Mouse (Mus musculus) midbrain, embryonic 14.5 days (tissue): ENCODE data around the gene Ndufs1. TPM values are rescaled to one million over a fixed set of nuclear protein-coding genes. Genes with fewer than 3 reads are reported as not detected.
"Not testable (repeated sequence)": the region's sequence is repeated elsewhere in the genome, so short reads cannot be mapped to it uniquely, and the experiment has no call there.

ENCODE experiments used
- ATAC-seq: fragments of 200-750 bp; cut with Nextera tagmentation; 2 replicates; pipeline ENCODE4 v1.8.0; 2017; ENCODE audit warnings: moderate number of reproducible peaks, moderate library complexity; ENCODE audit not compliant: low FRiP score, low TSS enrichment
- DNase-seq: peaks from one replicate; pipeline ENCODE4 v3.0.0-alpha.2; 2015
- H3K27ac ChIP-seq: fragments of 300-500 bp; sonication (generic); replicated peaks from 2 replicates; pipeline ENCODE4 v1.5.1; 2014; ENCODE audit warnings: mild to moderate bottlenecking, low read depth, low read length, moderate library complexity
- H3K27me3 ChIP-seq: fragments of 300-500 bp; sonication (generic); 2 replicates; pipeline ENCODE4 v1.6.1; 2014; ENCODE audit warnings: low read length, control low read depth, mixed read lengths; ENCODE audit not compliant: control insufficient read depth, insufficient read depth
- H3K36me3 ChIP-seq: fragments of 300-500 bp; sonication (generic); 2 replicates; pipeline ENCODE4 v1.6.1; 2014; ENCODE audit warnings: low read length, control low read depth; ENCODE audit not compliant: control insufficient read depth, insufficient read depth
- H3K4me1 ChIP-seq: fragments of 300-500 bp; sonication (generic); 2 replicates; pipeline ENCODE4 v1.6.1; 2014; ENCODE audit warnings: mild to moderate bottlenecking, antibody characterized with exemption, low read length, control low read depth; ENCODE audit not compliant: control insufficient read depth, insufficient read depth
- H3K4me2 ChIP-seq: fragments of 300-500 bp; sonication (generic); 2 replicates; pipeline ENCODE4 v1.6.1; 2014; ENCODE audit warnings: mild to moderate bottlenecking, low read length, moderate library complexity
- H3K4me3 ChIP-seq: fragments of 300-500 bp; sonication (generic); replicated peaks from 2 replicates; pipeline ENCODE4 v1.5.1; 2014; ENCODE audit warnings: low read depth, low read length
- H3K9ac ChIP-seq: fragments of 300-500 bp; sonication (generic); replicated peaks from 2 replicates; pipeline ENCODE4 v1.6.1; 2014; ENCODE audit warnings: mild to moderate bottlenecking, low read length, moderate library complexity
- H3K9me3 ChIP-seq: fragments of 300-500 bp; sonication (generic); 2 replicates; pipeline ENCODE4 v1.6.1; 2016; ENCODE audit warnings: low read length, control low read depth, mixed read lengths; ENCODE audit not compliant: control insufficient read depth
- WGBS: fragments of 180-500 bp; shearing (Covaris S2); extraction: QIAGEN DNeasy Blood & Tissue Kit; methylation state at CpG from one replicate; pipeline ENCODE4 v1.1.7; 2014; 5-methylcytosine and 5-hydroxymethylcytosine counted together
- polyA plus RNA-seq: library from polyadenylated mRNA; unstranded; fragments of >200 nt; fragmentation: Nextera tagmentation; extraction: Ambion mirVana; gene quantifications from 2 replicates; pipeline ENCODE4 v1.2.1, GENCODE M21; 2014

Gene Ndufs1
- polyA plus RNA-seq, 1 experiment from 2014 or later = 136 TPM

DNA sequence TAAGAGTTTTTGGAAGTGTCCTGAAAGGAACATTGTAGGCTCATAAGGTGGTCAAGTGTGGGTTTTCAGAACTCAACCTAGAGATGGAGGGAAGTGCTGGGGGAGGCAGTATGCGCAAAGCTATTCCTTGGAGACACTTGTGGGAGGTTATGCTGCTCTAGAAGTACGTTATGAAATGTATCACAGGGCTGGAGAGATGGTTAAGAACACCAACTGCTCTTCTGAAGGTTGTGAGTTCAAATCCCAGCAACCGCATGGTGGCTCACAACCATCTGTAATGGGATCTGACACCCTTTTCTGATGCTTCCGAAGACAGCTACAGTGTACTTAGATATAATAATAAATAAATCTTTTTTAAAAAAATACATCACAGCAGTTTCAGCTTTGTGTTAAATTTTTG lies 3.5 kb upstream of the Ndufs1 start:
- Histone ChIP-seq H3K9ac (no peak overlapping the region), H3K4me3 (no peak overlapping the region), H3K27me3 (no peaks in the 10 kb centered on the region), H3K4me1 (peaks cover 14% of the 10 kb centered on the region), H3K9me3 (no peaks in the 10 kb centered on the region), H3K27ac (no peak overlapping the region), H3K36me3 (peaks cover 24% of the 10 kb centered on the region), H3K4me2 (no peak overlapping the region)
- DNase-seq (no peak), ATAC-seq (no peak)
- WGBS = 95% methylated on average over 4 of the region's 4 CpGs

DNA sequence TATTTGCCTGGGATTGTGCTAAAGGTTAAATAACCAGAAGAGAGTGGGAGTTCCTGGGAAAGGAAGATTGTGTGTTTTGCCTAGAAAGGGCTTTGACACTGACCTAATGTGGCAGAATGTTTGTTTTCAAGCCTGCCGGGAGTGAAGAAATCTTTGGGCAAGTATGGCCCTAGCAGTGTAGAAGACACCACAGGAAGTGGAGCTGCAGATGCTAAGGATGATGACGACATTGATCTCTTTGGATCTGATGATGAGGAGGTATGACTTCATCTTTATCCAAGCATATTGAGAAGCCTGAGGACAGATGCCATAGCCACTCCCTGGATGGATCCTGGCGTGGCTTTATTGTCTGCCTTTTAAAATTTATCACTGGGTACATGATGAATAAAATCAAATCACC lies 1.7 kb upstream of the Ndufs1 start:
- peak overlapping the region; percentile 96 for H3K4me3 ChIP-seq
- peak overlapping the region; percentile 94; the same call in 1 of the 2 replicates for H3K9ac ChIP-seq
- no peak overlapping the region for H3K27ac ChIP-seq
- no peaks in the 10 kb centered on the region for H3K9me3 ChIP-seq
- H3K4me2 ChIP-seq = peak overlapping the region; percentile 84
- ATAC-seq (no peak), DNase-seq (no peak)
- peaks cover 24% of the 10 kb centered on the region for H3K36me3 ChIP-seq
- peaks cover 18% of the 10 kb centered on the region for H3K4me1 ChIP-seq
- H3K27me3 ChIP-seq = no peaks in the 10 kb centered on the region
- WGBS = 83% methylated on average over 3 of the region's 3 CpGs

DNA sequence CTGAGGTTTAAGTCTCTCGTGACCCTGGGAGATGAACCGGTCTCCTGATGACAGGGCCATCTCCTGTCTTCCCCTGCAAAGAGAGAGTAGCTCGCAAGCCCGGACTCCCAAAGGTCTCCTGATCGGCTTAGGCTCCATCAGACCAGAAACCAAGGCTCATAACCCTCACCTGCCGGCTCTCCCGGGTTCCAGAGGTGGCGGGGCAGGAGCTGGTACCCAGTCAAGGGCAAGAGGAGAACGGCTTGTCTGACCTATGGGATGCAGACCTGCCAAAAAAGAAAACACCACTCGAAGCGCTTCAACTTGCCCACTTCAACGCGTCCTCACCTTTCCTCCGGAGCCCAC lies 402 bp downstream of the Ndufs1 start:
- H3K4me1 ChIP-seq = peaks cover 18% of the 10 kb centered on the region
- H3K27ac ChIP-seq = peak overlapping the region; percentile 84
- H3K9me3 ChIP-seq = no peaks in the 10 kb centered on the region
- ATAC-seq (peak; percentile 61), DNase-seq (no peak)
- peak overlapping the region; percentile 84 for H3K4me2 ChIP-seq
- no peaks in the 10 kb centered on the region for H3K27me3 ChIP-seq
- peak overlapping the region; percentile 96 for H3K4me3 ChIP-seq
- H3K9ac ChIP-seq = peak overlapping the region; percentile 94
- H3K36me3 ChIP-seq = peaks cover 31% of the 10 kb centered on the region
- WGBS = under 1% methylated on average over 14 of the region's 14 CpGs

DNA sequence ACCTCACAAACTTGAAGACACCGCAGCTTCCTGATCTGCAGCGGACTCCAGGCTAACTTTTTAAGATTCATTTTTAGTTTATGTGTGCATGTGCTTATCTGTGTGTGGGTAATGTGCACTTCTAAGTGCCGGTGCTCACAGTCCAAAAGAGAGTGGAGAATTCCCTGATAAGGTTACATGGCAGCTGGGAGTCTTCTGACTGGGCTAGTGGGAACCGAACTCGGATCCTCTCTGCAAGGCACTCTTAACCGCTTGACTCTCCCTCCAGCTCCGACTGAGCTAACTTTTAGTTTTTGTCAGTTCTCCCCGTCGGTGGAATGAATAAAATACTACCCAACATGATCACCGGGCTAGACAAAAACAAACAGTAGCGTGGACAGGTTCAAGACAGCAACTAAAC lies 780 bp downstream of the Ndufs1 start:
- peak overlapping the region; percentile 94 for H3K9ac ChIP-seq
- no peaks in the 10 kb centered on the region for H3K27me3 ChIP-seq
- ATAC-seq = no peak
- peaks cover 18% of the 10 kb centered on the region for H3K4me1 ChIP-seq
- peak overlapping the region; percentile 96 for H3K4me3 ChIP-seq
- H3K27ac ChIP-seq = peak overlapping the region; percentile 84
- peaks cover 34% of the 10 kb centered on the region for H3K36me3 ChIP-seq
- H3K9me3 ChIP-seq = no peaks in the 10 kb centered on the region
- 9% methylated on average over 11 of the region's 11 CpGs for WGBS
- peak overlapping the region; percentile 84 for H3K4me2 ChIP-seq
- DNase-seq = no peak

DNA sequence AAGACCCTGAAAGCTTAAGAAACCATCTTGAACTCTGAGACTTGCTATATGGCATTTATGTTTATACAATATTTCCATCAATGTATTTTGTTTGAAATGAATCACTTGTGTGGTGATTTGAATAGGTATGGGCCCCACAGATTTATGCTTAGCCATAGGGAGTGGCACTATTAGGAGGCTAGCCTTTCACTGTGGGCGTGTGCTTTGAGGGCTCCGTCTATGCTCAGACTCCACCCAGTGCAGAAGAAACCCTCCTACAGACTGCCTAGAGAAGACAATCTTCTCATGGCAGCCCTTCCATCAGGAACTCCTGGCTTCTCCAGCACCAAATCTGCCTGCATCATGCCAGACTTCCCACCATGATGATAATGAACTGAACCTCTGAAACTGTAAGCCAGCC lies 8.0 kb downstream of the Ndufs1 start:
- no peaks in the 10 kb centered on the region for H3K9me3 ChIP-seq
- H3K36me3 ChIP-seq = peaks cover 73% of the 10 kb centered on the region
- H3K4me3 ChIP-seq = no peak overlapping the region
- H3K27me3 ChIP-seq = no peaks in the 10 kb centered on the region
- H3K4me1 ChIP-seq = no peaks in the 10 kb centered on the region
- DNase-seq (no peak), ATAC-seq (no peak)
- H3K4me2 ChIP-seq = no peak overlapping the region
- H3K27ac ChIP-seq = no peak overlapping the region
- 95% methylated on average over 2 of the region's 2 CpGs for WGBS
- no peak overlapping the region for H3K9ac ChIP-seq

DNA sequence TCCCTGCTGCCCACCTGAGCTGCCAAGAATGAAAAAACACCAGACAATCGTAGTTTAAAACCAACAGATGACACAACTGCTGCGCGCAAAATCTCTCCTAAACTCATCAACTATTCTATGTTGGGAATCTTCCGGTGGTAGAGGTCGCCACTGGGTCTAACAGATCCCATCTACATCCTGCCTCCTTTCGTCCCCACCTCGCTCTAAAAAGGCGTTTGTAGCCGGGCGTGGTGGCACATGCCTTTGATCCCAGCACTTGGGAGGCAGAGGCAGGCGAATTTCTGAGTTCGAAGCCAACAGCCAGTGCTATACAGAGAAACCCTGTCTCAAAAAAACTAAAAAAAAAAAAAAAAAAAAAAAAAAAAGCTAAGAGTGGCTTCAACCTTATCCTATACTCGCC lies 36.4 kb downstream of the Ndufs1 start:
- no peaks in the 10 kb centered on the region for H3K27me3 ChIP-seq
- peaks cover 39% of the 10 kb centered on the region for H3K36me3 ChIP-seq
- DNase-seq = no peak
- WGBS = 95% methylated on average over 13 of the region's 13 CpGs
- no peak overlapping the region for H3K4me2 ChIP-seq
- no peak overlapping the region for H3K4me3 ChIP-seq
- no peaks in the 10 kb centered on the region for H3K4me1 ChIP-seq
- H3K27ac ChIP-seq = no peak overlapping the region
- no peak for ATAC-seq
- no peaks in the 10 kb centered on the region for H3K9me3 ChIP-seq
- H3K9ac ChIP-seq = no peak overlapping the region

DNA sequence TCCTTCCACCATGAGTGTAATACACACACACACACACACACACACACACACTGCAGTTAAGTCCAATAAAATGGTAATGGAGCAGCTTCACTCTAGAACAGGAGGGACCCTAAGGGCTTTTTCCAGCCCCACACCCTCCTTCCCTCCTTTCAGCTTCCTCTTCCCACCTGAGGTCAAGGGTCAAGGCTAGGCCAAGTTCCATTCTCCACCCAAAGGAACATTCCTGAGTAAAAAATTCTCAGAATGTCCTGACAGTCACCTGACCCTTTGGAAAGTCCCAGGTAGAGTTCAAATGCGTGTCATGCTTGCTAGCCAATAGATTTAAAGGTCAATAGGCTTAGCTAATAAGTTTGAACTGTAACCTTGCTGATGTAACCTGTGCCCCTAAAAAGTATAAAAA lies 38.0 kb downstream of the Ndufs1 start:
- 95% methylated on average over 1 of the region's 1 CpGs for WGBS
- not testable (repeated sequence) for DNase-seq, H3K4me2 ChIP-seq, H3K9ac ChIP-seq, ATAC-seq, H3K27me3 ChIP-seq, H3K4me3 ChIP-seq, H3K27ac ChIP-seq, H3K4me1 ChIP-seq, H3K9me3 ChIP-seq
- peaks cover 24% of the 10 kb centered on the region for H3K36me3 ChIP-seq

DNA sequence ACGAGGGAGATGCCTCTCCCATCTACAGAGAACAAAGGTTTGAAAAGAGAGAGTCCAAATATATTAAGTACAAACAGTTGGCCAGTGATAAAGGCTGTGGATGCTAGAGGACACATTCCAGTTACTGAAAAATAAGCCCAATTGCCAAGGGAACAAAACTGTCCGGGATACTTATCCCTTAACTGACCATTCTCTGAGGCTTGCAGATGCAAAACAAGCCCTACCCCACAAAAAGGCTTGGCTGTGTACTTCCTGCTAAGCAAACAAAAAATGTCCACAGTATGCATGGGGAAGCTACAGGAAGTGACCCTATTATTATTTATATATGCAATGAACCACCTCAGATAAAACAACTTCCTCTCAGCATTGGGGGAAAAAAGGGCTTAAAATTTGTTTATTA lies 38.7 kb downstream of the Ndufs1 start:
- H3K9me3 ChIP-seq = no peaks in the 10 kb centered on the region
- WGBS = 83% methylated on average over 2 of the region's 2 CpGs

DNA sequence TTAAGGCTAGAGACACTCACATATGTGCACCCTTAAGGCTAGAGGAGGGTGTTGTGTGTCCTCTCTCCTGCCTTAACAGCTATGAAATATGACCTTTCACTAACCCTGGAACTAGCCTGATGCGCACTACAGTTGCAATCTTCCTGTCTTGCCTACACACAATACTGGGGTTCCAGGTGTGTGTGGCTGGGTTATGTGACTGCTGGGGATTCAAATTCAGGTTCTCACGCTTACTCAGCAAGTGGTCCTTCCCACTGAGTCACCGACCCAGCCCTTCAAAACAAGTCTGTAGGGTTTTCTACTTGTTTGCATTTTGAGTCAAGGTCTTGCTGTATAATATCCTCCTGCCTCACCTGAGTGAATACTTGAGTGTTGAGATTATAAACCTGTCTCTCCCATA lies 42.1 kb downstream of the Ndufs1 start:
- 80% methylated on average over 3 of the region's 3 CpGs for WGBS
- DNase-seq (no peak), ATAC-seq (no peak)
- no peak overlapping the region for H3K4me2 ChIP-seq
- H3K36me3 ChIP-seq = peaks cover 7% of the 10 kb centered on the region; the same call in 1 of the 2 replicates
- no peaks in the 10 kb centered on the region for H3K4me1 ChIP-seq
- H3K27ac ChIP-seq = no peak overlapping the region
- H3K9me3 ChIP-seq = no peaks in the 10 kb centered on the region
- H3K27me3 ChIP-seq = no peaks in the 10 kb centered on the region
- no peak overlapping the region for H3K4me3 ChIP-seq
- no peak overlapping the region for H3K9ac ChIP-seq

More for the DNA sequence above, 38.7 kb downstream of the Ndufs1 start:
- DNase-seq (no peak), ATAC-seq (no peak)
- no peak overlapping the region for H3K27ac ChIP-seq
- no peak overlapping the region for H3K4me3 ChIP-seq
- H3K4me1 ChIP-seq = no peaks in the 10 kb centered on the region
- H3K4me2 ChIP-seq = no peak overlapping the region
- H3K36me3 ChIP-seq = peaks cover 18% of the 10 kb centered on the region
- H3K27me3 ChIP-seq = no peaks in the 10 kb centered on the region
- no peak overlapping the region for H3K9ac ChIP-seq
